Mouse (Mus musculus) kidney, embryonic 14.5 days (tissue): ENCODE measurements around the gene Gmnn. TPM values are rescaled to one million over a fixed set of nuclear protein-coding genes. Genes with fewer than 3 reads are reported as not detected.

Source experiments
- ATAC-seq: fragments of 200-750 bp; cut with Nextera tagmentation; 2 replicates; pipeline ENCODE4 v1.8.0; 2017; ENCODE audit warnings: moderate number of reproducible peaks, mild to moderate bottlenecking, moderate TSS enrichment, moderate library complexity; ENCODE audit not compliant: low FRiP score, low TSS enrichment
- H3K27ac ChIP-seq: fragments of 300-500 bp; sonication (generic); 2 replicates; pipeline ENCODE4 v1.5.1; 2014; ENCODE audit warnings: low read depth, mild to moderate bottlenecking, low read length, moderate library complexity, mixed read lengths
- H3K27me3 ChIP-seq: fragments of 300-500 bp; sonication (generic); 2 replicates; pipeline ENCODE4 v1.6.1; 2014; ENCODE audit warnings: mild to moderate bottlenecking, low read length; ENCODE audit not compliant: control insufficient read depth, insufficient read depth
- H3K36me3 ChIP-seq: fragments of 300-500 bp; sonication (generic); 2 replicates; pipeline ENCODE4 v1.6.1; 2014; ENCODE audit warnings: low read length, mixed read lengths; ENCODE audit not compliant: control insufficient read depth, insufficient read depth
- H3K4me1 ChIP-seq: fragments of 300-500 bp; sonication (generic); 2 replicates; pipeline ENCODE4 v1.6.1; 2014; ENCODE audit warnings: low read length, mixed read lengths; ENCODE audit not compliant: control insufficient read depth, insufficient read depth
- H3K4me2 ChIP-seq: fragments of 300-500 bp; sonication (generic); replicated peaks from 2 replicates; pipeline ENCODE4 v1.6.1; 2014; ENCODE audit warnings: low read depth, mild to moderate bottlenecking, low read length
- H3K4me3 ChIP-seq: fragments of 300-500 bp; sonication (generic); 2 replicates; pipeline ENCODE4 v1.5.1; 2014; ENCODE audit warnings: mild to moderate bottlenecking, low read length
- H3K9ac ChIP-seq: fragments of 300-500 bp; sonication (generic); 2 replicates; pipeline ENCODE4 v1.6.1; 2014; ENCODE audit warnings: low read depth, mild to moderate bottlenecking, low read length, moderate library complexity
- H3K9me3 ChIP-seq: fragments of 300-500 bp; sonication (generic); 2 replicates; pipeline ENCODE4 v1.6.1; 2016; ENCODE audit warnings: low read length; ENCODE audit not compliant: control insufficient read depth
- WGBS: fragments of 180-500 bp; shearing (Covaris S2); extraction: QIAGEN DNeasy Blood & Tissue Kit; methylation state at CpG from one replicate; pipeline ENCODE4 v1.1.7; 2014; 5-methylcytosine and 5-hydroxymethylcytosine counted together
- polyA plus RNA-seq: library from polyadenylated mRNA; unstranded; fragments of >200 nt; fragmentation: Nextera tagmentation; extraction: Ambion mirVana; gene quantifications from 2 replicates; pipeline ENCODE4 v1.2.1, GENCODE M21; 2014

The Gmnn gene
- polyA plus RNA-seq, 1 experiment from 2014 or later, result 134 TPM

DNA sequence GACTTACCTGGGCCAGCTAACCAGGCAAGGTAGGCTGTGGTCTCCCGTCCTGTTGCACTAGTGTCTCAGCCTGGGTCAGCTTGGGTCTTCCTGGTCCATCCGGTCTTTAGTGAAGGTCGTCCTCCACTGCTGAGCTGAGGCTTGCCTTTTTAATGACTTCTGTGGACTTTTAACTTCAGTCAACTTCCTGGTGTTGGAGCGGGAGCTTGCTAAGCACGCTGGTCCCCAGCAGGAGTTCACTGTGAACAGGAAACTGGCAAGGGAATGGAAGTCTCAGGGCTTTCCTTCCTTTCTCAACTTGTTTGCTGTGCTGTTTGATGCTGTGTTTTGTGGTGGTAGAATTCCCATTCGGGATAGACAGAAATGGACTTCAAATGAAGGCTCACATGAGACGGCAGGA is 44.0 kb downstream of the Gmnn start:
- H3K4me3 ChIP-seq, result no peak overlapping the region
- no peak overlapping the region for H3K9ac ChIP-seq
- H3K4me2 ChIP-seq, result no peak overlapping the region
- no peak for ATAC-seq
- no peaks in the 10 kb centered on the region for H3K36me3 ChIP-seq
- H3K9me3 ChIP-seq, result no peaks in the 10 kb centered on the region
- no peaks in the 10 kb centered on the region for H3K27me3 ChIP-seq
- 76% methylated on average over 7 of the region's 7 CpGs for WGBS
- H3K27ac ChIP-seq, result no peak overlapping the region
- no peaks in the 10 kb centered on the region for H3K4me1 ChIP-seq

DNA sequence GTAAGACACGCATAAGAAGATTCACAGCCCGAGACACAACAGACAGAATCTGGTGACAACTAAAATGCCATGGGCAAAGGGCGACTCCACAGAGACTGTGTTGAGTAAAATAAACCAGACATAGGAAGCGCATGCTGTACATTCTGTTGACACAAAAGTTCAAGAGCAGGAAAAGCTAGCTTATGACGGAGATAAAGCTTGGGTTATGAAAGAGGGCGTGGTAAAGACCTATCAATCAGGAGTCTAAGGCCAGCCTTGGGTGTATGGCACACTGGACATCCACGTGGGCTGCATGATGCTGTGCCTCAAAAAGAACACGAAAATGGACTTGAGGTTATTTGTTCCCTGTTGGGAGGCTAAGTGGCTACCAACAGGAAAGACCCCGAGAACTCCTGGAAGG is 45.3 kb downstream of the Gmnn start:
- no peak overlapping the region for H3K4me3 ChIP-seq
- H3K36me3 ChIP-seq, result no peaks in the 10 kb centered on the region
- H3K27ac ChIP-seq, result no peak overlapping the region
- no peaks in the 10 kb centered on the region for H3K9me3 ChIP-seq
- no peak overlapping the region for H3K9ac ChIP-seq
- no peak for ATAC-seq
- H3K27me3 ChIP-seq, result no peaks in the 10 kb centered on the region
- no peaks in the 10 kb centered on the region for H3K4me1 ChIP-seq
- WGBS, result 76% methylated on average over 9 of the region's 9 CpGs
- no peak overlapping the region for H3K4me2 ChIP-seq

DNA sequence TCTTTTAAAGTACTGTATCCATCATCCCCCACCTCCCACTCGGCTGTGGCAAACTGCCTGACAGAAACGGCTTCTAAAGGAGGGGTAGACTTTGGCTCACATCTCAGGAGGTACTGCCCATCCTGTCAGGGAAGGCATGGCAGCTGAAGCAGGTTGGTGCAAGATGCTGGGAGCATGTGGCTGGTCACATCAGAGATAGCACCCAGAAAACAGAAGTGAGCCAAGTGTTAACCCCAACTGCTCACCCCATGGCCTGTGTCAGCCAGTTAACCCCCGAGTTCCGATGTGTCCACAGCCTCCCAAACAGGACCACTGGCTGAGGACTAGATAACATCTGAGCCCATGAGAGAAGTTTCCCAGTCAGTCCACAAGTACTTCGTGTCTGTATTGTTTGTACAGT is 46.1 kb downstream of the Gmnn start:
- no peaks in the 10 kb centered on the region for H3K9me3 ChIP-seq
- no peaks in the 10 kb centered on the region for H3K4me1 ChIP-seq
- H3K4me3 ChIP-seq, result no peak overlapping the region
- no peak overlapping the region for H3K4me2 ChIP-seq
- H3K27me3 ChIP-seq, result no peaks in the 10 kb centered on the region
- H3K36me3 ChIP-seq, result no peaks in the 10 kb centered on the region
- 58% methylated on average over 5 of the region's 5 CpGs for WGBS
- H3K27ac ChIP-seq, result no peak overlapping the region
- no peak overlapping the region for H3K9ac ChIP-seq
- no peak for ATAC-seq

DNA sequence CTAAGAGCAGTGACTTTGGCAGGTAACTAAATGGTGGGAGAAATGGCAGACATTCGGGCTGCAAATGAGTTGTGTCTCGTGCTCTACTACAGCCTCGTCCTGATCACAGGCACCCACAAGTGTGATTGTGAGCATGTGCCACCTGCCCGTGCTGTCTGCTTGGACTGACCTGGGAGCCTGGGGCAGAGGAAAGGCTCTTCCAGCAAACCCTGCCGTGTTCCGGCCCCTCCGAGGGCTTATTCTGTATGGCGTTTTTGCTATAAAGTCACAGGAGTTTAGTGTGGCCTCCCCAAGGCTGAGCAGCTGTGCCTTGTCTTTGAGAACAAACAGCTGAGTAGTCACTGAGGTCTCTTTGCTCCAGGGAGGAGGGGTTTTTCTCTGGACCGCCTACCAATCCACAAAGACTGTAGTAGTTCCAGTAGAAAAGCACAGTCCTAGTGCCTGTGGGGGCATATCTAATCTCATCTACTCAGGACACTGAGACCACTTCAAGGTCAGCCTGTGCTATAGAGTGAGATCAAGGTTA is 47.3 kb downstream of the Gmnn start:
- Histone ChIP-seq H3K9ac (no peak overlapping the region), H3K36me3 (no peaks in the 10 kb centered on the region), H3K27me3 (no peaks in the 10 kb centered on the region), H3K27ac (no peak overlapping the region), H3K4me2 (no peak overlapping the region), H3K4me3 (no peak overlapping the region), H3K9me3 (no peaks in the 10 kb centered on the region), H3K4me1 (0 out of 2 replicates have a peak, but pooled peaks cover 2% of the 10 kb centered on the region)
- 58% methylated on average over 9 of the region's 9 CpGs for WGBS
- peak; percentile 28; the same call in 1 of the 2 replicates for ATAC-seq

DNA sequence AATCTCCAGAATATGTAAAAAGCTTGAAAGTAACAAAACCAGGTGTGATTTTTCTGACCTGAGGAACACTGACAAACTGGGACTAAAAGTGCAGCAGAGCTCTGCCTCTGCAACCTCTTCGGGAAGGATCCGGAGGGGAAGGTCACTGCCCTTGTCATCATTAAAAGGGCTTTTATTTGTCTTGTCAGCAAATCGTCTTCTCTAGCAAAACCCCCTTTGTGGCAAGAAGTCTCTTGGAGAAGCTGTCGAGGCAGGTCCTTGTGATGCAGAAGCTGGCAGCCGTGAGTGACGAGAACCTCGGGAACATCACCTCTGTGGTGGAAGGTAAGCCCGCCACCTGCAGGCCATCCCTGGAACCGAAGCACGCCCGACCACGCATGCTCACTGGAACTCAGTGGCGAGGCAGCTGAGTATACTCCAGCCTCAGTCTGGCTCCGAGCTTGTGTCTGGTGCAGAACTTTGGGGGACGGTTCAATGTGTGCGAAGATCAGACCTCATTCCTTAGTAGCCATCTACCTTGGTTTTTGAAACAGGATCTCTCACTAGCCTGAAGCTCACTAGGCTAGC is 48.2 kb downstream of the Gmnn start:
- Histone ChIP-seq H3K36me3 (no peaks in the 10 kb centered on the region), H3K9me3 (no peaks in the 10 kb centered on the region), H3K4me3 (peak overlapping the region; percentile 2; the same call in 1 of the 2 replicates), H3K27ac (no peak overlapping the region), H3K9ac (no peak overlapping the region), H3K4me1 (0 out of 2 replicates have a peak, but pooled peaks cover 2% of the 10 kb centered on the region), H3K27me3 (no peaks in the 10 kb centered on the region), H3K4me2 (peak overlapping the region; percentile 26)
- peak; percentile 77; the same call in 1 of the 2 replicates for ATAC-seq
- WGBS, result 3% methylated on average over 16 of the region's 16 CpGs

DNA sequence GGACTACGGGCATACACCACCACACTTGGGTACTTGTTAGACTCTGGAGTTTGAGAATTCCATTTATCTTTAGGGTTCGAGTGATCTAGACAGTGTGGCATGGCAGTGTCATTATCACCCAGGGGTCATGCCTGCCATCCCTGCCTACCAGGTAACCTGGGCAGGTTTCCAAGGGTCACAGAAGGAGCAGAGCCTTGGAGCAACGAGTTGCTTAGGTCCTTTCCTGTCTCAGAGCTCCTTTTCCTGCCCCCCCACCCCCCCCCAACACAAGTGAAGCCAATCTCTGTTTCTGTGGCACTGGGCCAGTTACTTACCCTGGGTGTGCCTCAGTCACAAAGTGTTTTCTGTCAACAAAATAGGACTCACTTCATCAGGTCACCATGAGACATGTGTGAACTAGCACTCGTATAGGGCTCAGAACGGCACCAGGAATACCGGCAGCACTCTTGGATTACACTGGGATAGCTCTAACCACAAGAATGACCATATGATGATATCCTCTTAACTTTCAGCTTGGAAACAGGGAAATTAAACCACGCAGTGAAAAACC is 49.1 kb downstream of the Gmnn start:
- no peak overlapping the region for H3K4me2 ChIP-seq
- H3K9me3 ChIP-seq, result no peaks in the 10 kb centered on the region
- no peak overlapping the region for H3K27ac ChIP-seq
- H3K9ac ChIP-seq, result no peak overlapping the region
- no peaks in the 10 kb centered on the region for H3K36me3 ChIP-seq
- ATAC-seq, result no peak
- 86% methylated on average over 7 of the region's 7 CpGs for WGBS
- H3K4me3 ChIP-seq, result no peak overlapping the region
- 0 out of 2 replicates have a peak, but pooled peaks cover 2% of the 10 kb centered on the region for H3K4me1 ChIP-seq
- H3K27me3 ChIP-seq, result no peaks in the 10 kb centered on the region

DNA sequence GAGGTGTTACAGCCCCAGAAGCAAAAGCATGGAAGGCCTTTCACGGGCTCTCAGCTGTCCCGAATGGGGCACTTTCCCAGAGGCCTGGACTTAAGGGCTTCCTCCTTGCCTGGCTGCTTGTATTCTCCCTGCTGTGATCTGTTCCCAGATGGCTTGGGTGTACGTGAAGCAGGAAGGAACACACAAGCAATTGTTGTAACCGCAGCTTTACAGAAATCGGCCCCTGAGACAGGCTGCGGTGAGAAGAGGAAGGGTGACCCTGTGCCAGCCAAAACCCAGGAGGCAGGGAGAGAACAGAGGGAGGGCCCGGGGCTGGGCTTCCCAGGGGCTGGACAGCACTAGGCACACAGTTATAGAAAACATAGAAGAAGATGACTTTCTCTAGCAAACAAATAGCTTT is 50.8 kb downstream of the Gmnn start:
- H3K4me3 ChIP-seq, result no peak overlapping the region
- no peak overlapping the region for H3K4me2 ChIP-seq
- no peaks in the 10 kb centered on the region for H3K9me3 ChIP-seq
- H3K9ac ChIP-seq, result no peak overlapping the region
- WGBS, result 66% methylated on average over 7 of the region's 7 CpGs
- H3K27me3 ChIP-seq, result no peaks in the 10 kb centered on the region
- H3K27ac ChIP-seq, result no peak overlapping the region
- 0 out of 2 replicates have a peak, but pooled peaks cover 2% of the 10 kb centered on the region for H3K4me1 ChIP-seq
- ATAC-seq, result no peak
- H3K36me3 ChIP-seq, result no peaks in the 10 kb centered on the region

DNA sequence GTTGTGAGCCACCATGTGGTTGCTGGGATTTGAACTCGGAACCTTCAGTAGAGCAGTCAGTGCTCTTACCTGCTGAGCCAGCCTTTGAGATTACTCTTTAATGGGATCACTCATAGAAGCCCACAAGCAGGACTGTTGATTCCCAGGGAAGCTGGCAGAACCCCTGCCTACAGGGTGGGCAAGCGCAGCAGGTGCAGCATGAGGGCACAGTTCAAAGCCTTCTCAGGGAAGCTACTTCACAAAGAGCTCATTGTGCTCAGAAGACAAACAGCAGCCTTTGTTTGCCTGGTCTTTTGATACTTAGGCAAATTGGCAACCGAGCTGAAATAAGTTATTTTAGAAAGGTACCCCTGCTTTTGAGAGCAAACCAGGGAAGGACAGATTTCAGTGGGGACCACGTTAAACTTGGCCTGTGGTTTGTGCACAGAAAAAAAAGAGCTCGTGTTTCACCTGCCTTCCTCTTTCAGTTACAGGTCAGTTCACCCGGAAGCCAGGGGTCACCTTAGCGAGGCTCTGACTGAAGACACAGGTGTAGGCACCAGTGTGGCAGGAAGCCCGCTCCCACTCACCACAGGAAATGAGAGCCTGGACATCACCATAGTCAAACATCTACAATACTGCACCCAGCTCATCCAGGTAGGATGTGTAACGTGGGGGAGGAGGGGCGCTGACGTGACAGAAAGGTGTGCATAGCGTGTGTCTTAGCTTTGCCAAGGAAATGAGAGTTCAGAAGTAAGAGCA is 51.9 kb downstream of the Gmnn start:
- no peak overlapping the region for H3K9ac ChIP-seq
- 0 out of 2 replicates have a peak, but pooled peaks cover 2% of the 10 kb centered on the region for H3K4me1 ChIP-seq
- 51% methylated on average over 12 of the region's 12 CpGs for WGBS
- H3K4me2 ChIP-seq, result no peak overlapping the region
- no peaks in the 10 kb centered on the region for H3K27me3 ChIP-seq
- ATAC-seq, result no peak
- no peak overlapping the region for H3K4me3 ChIP-seq
- H3K9me3 ChIP-seq, result no peaks in the 10 kb centered on the region
- no peaks in the 10 kb centered on the region for H3K36me3 ChIP-seq
- H3K27ac ChIP-seq, result peak overlapping the region; percentile 8; the same call in 1 of the 2 replicates

DNA sequence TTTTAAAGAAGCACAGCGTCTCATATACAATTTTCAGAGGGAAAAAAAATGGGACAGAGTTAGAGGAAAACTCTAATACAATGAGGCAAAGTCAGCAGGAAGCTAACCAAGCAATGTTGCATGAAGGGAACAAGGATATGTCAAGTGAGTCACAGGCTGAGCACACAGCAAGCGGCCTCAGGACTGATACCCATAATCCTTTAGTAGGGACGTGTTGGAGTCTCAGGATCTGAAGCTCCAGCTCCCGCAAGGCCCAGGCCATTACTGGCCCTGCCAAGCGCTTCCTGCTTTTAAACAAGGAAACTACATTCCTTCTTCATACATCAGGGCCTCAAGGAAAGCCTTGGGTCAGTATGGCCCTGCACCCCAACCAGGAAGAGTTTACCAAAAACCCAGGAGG is 59.6 kb downstream of the Gmnn start:
- Histone ChIP-seq H3K27ac (no peak overlapping the region), H3K9ac (no peak overlapping the region), H3K36me3 (no peaks in the 10 kb centered on the region), H3K27me3 (no peaks in the 10 kb centered on the region), H3K4me1 (no peaks in the 10 kb centered on the region), H3K9me3 (no peaks in the 10 kb centered on the region), H3K4me2 (no peak overlapping the region), H3K4me3 (no peak overlapping the region)
- 65% methylated on average over 5 of the region's 5 CpGs for WGBS
- no peak for ATAC-seq
